Mouse (Mus musculus) activated CD4-positive, CD25-positive, alpha-beta regulatory T cell, adult 4 months (primary cell): ENCODE data around the gene Gm20518. TPM values are rescaled to one million over a fixed set of nuclear protein-coding genes. Genes with fewer than 3 reads are reported as not detected.

ENCODE experiments used
- ATAC-seq: one replicate; pipeline ENCODE4 v1.8.0; 2017
- polyA plus RNA-seq, 2 experiments: library from polyadenylated mRNA; unstranded; fragments of 100-300 nt; shearing (Covaris generic); gene quantifications; one replicate each; pipeline ENCODE4 v1.2.1; 2017

The Gm20518 gene
- polyA plus RNA-seq, 2 experiments from 2014 or later, result 0.15 TPM; not detected in 1

DNA sequence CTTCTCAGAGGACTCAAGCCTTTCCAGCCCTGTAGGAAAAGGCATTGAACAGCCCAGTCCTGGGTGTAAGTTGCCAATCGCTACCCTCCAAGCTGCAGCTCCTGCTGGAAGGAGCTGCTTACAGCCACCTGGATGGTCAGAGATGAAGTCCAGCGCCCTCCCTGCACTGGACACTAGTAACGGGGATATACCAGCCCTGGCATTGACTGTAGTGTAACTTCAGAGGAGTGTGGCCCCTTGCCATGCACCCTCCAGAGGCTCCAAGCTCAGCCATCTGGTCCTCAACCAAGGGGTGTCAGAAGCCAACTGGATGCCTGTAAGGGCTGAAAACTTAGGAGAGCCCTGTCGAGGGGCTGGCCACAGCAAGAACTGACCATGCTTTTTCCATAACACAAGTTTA, 51.5 kb downstream of the Gm20518 start:
- ATAC-seq, result no peak

DNA sequence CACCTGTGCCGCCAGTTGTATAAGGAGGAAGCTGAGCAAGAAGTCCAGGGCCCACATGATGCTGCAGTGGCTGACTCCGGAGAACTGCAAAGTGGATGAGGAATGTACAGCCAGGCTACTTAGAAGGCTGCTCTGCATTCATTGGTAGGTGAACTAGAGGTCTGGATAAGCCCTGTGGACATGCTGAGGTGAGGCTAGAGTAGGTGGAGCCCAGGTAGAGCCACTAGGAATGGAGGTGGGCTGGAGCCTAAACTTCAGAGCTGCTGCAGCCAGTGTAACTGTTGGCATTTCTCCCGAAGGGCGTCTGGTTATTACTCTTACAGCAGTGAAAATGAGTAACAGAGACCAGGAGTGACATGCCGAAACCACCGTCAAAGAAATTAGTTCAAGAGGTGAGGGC, 53.4 kb downstream of the Gm20518 start, which contains the start of gene Car15:
Gene Car15 (minus strand): TSS at position 314 of the 400 bp plus-strand sequence.
- ATAC-seq, result no peak

DNA sequence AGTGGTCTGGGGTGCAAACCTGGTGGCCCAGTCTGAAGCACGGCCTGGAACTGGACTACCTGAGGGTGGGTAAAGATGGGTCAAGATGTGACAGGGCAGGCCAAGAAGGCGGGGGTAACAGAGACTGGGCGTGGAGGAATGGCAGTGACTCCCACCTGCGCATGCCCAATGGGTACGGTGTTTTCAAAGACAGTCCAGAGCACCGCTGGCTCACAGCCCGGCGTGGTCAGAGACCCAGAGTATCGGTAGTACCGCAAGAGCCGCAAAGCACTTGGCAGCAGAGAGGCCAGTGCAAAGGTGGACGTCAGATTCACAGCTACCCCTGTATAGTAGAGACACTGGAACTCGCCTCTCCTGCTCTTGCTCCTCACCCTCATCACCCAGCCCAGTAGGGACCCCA, 56.0 kb downstream of the Gm20518 start:
- no peak for ATAC-seq

DNA sequence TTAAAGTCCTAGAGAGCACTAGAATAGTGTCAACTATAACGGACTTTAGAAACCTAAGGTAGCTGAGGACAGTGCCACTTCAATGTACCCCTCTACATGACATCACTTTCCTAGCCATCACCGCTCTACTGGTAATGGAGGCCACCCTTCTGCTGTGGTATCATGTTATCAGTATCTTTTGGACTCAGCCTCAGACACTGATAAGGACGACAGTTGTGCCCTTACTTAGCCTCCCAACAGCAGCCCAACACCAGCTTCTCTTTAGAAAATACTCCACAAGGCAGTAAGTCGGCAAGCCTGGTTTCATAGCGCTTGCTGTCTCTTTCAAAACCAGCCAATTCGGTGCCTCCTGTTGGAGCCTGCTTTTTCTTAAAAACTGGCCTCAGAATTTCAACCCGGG, 56.9 kb downstream of the Gm20518 start:
- ATAC-seq, result no peak

DNA sequence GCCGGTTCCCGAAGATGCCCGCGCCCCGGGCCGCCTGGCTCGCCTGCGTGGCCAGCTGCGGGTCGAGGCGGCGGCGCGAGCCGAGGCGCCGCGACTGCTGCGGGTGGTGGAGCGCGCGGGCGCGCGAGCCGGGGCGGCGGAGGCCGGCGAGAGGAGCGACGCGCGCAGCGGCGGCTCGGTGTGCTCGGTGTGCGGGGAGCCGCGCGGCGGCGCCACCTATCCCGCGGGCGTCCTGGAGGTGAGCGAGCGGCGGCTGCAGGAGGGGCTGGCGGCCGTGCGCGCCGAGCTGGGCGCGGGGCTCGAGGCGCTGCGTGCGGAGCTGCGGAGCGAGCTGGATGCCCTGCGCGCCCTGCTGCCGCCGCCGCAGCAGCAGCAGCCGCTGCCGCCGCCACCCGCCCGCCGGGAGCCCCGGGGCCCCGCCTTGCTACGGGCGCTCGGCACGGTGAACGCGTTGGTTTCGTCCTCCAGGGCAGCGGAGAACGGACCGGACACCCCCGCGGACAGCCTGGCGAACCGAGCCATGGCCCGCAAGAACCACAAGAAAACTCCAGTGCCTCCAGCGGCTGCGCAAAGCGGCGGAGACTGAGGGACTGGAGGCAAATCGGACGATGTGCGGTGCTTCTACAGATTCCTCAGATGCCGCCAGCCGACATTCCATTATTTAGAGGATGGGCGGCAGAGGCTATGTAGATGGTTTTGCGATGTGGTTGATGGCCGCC, 57.6 kb downstream of the Gm20518 start:
- ATAC-seq, result no peak

DNA sequence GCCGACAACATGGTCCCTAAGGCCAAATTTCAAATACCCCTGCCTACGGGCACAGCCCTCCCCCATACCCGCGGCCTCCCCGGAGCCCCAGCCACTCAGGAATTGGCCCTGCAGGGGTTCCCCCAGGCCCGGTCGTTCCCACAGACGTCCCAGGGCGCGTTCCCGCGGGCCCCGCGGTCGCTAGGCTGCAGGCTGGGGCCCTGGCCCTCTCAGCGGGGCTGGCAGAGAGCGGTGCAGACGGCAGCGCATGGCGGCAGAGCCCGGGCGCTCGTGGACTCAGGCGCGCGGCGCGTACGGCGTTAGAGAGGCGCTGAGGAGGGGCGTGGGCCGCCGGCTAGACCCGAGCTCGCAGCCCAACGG, 58.2 kb downstream of the Gm20518 start:
- ATAC-seq, result no peak

DNA sequence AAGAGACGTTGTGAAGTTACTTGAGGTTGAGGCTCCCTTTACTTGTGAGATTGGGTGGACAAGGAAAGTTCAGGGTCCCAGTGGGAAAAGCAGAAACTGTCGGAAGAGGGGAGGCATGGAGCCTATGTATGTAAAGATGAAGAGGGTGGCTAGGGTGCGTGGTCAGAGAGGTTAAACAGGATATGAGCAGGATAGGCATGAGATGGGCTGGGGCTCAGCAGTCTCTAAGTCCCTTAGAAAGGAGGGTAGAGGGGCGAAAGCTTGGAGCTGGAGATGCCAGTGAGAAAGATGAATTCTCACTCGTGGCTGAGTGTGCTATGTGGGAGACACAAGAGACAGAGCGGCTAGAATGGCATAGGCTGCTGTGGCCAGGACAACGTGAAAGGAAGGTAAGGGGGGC, 58.6 kb downstream of the Gm20518 start, which contains the start of gene B830017H08Rik:
Gene B830017H08Rik (plus strand): TSS at position 301 of the 400 bp plus-strand sequence.
- no peak for ATAC-seq

DNA sequence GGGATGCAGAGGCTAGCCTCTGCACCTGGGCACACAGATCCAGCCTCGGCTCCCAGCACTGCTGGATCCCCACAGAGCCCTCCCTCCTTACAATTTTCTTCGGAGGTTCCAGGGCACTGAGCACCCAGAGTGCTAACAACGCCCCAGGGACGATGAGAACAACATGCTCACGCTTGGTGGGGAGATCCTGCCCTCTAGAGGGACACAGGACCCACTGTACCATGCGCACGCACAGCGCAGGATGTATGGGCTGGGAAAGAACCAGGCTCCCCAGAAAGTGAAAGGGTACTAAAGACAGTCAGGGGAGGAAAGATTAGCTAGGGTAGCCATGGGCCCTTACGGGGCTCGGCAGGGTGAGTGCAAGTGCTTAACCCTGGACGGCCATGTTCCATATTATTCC, 59.7 kb downstream of the Gm20518 start:
- no peak for ATAC-seq

DNA sequence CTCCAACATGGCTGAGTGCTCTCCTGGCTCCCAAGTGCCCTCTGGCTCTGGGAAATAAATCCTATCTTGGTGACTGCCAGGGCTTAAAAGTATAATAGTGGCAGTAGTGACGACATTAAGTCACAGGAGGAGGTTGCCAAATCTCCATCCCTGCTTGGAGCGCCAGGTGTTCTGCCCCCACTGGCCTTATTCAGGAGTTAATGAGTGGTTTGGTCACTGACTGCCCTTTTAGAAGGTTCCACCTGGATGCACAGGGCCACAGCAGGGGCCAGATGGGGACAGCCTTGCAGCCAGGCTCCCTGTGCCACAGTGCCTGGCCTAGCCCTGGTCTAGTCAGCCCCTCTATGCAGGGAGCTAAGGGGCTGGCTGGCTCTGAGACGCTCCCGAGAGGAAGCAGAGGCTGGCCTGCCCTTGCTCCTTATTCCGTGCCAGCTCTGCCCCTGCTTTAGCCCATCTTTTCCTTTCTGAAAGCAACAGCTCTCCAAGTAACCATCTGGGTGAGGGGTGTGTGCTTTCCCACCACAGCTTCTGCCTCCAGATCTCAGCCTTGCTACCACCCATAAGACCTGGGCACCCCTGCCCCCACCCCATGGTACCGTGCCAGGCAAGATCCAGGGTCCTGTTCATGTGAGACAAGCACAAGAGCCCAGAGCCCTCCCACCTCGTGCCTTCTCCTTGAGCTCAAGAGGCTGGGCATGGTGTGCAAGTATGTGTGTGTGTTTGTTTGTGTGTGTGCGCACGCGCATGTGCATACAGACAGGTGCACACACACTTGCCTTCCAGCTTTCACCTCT, 60.9 kb downstream of the Gm20518 start:
- no peak for ATAC-seq

DNA sequence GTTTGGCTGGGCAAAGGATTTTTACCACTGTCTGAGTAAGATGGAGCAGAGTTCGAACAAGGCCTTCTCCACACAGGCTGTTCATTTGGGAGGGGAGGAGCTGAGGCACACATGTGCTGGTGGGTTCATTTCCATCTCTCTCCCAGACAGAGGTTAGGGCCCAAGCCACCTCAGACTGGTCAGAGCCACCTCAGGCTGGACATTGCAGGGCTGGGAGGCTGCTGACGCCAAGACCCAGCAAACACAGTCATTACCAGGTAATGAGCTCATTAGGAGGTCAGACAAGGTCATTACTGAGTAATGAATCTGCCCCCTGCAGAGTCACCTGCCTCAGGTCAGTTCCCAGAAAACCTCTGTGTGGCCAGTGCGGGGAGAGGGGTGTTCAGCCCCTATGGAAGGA, 62.6 kb downstream of the Gm20518 start:
- ATAC-seq, result no peak

DNA sequence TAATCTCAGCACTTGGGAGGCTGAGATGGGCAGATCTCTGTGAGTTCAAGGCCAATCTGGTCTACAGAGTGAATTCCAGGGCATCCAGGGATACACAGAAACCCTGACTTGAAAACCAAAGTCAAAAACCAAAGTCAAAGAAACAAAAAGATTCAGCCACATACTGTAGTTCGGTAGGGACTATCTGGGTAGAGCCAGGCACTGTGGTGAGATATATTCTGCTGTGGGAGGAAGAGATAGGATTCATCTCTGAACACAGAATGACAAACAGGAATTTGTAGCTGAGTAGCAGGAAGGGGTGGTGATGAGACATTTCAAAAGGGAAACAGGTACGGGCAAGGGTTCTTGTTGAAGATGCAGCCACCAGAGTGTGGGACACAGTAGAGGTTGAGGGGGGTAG, 63.2 kb downstream of the Gm20518 start:
- ATAC-seq, result no peak

DNA sequence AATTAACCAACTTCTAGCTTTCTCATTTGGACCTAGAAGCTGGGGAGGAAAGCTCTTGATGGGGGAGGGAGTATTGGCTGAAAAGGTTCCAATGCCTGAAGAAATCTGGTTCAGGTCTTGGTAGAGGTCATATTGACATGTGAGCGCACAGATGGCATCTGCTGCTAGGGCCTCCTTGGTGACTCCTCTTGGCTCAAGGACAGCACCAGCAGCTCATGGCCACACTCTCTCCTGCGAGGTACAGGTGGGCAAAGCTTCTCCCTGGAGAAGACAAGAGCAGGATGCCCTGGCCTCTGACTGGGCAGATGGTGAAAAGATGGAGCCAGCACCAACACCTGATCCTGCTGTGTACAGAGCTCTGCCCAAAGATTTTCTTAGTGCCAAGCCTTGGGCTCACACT, 65.0 kb downstream of the Gm20518 start:
- no peak for ATAC-seq

DNA sequence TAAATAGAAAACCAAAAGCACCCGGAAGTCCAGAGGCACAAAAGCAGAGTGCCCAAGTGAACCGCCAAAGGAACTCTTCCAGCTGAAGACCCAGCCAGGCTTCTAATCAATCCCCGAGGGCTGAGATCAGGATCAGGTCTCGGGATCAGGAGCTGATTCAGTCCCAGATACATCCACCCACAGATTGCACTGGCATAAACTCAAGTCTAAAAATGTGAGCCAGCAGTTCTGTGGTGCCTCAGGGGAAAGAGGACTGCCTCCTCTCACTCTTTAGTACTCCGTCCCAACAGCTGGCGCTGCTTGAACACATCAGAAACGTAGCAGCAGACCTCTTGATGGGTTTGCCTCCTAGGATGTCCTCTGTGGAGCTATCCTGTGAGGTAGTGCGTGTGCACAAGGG, 74.9 kb downstream of the Gm20518 start:
- ATAC-seq, result no peak

DNA sequence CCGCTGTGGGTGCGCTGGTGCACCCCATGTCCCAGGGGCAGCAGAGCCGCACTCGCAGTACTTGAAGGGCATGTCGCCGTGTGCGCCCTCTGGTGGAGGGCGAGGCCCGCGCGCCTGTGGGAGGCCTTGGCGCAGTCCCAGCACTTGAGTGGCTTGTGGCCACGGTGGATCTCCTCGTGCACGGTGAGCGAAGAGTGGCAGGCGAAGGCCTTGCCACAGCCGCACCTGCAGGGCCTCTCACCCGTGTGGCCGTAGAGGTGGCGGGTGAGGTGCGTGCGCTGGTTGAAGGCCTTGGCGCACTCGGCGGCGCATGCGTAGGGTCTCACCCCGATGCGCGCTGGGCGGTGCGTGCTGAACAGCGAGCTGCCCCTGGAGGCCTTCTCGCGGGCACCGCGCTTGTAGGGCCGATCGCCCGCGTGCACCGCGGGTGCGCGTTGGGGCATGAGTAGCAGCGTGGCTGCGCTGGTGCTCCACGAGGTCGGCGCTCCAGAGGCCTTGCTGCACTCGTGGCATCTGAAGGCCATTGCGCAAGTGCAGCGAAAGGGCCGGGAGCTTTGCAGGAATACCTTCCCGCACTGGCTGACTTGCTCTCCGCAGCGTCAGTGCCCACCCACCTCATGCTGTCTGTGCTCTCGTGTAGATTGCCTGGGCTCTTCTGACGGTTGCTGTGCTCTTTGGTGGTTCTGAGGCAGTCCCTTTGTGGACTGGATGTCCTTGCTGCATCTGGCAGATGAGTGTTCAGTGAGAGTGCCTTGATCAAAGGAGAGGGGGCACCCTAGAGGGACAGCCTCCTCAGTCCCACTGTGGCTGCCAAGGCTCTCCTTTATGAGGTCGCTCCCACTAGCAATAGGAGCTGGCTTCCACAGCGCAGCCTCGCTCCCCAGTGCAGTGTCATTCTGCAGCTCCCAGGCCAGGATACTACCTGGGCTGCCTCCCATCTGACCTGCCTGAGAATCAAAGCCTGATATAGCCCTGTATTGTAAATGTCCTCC, 75.8 kb downstream of the Gm20518 start:
- ATAC-seq, result peak; percentile 78

DNA sequence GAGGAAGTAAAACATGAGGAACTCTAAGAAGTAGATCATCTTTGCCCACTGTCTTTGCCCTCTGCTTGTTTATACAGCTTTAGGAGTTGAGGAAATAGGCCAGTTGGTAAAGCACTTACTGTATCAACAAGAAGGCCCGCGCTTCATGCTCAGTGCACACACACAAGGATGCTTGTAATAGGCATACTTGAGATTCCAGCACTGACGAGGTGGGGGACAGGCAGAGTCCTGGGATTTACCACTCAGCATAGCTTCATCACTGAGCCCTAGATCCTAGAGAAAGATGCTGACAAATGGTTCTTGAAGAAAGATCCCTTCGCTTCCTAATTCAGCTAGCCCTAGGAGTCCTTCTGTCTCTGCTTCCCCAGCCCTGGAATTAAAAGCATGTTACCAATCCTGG, 78.3 kb downstream of the Gm20518 start:
- no peak for ATAC-seq

DNA sequence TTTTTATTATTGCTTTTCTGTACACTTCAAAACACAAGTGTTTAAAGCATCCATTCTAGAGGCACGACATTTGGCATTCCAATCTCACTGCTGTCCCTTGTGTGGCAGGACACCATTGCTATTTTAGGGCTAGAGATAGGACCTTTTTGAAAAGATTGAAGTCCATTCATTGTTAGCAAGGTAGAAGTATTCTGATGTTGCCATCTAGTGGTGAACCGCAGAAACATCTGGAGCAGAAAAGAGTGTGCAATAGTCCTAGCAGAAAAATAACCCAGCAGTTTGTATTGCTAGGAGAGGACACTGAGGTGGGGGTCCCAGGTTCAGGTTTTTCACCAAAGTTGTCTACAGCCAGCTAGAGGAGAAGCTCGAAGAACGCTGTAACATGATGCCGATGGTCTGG, 79.4 kb downstream of the Gm20518 start:
- ATAC-seq, result peak; percentile 33

DNA sequence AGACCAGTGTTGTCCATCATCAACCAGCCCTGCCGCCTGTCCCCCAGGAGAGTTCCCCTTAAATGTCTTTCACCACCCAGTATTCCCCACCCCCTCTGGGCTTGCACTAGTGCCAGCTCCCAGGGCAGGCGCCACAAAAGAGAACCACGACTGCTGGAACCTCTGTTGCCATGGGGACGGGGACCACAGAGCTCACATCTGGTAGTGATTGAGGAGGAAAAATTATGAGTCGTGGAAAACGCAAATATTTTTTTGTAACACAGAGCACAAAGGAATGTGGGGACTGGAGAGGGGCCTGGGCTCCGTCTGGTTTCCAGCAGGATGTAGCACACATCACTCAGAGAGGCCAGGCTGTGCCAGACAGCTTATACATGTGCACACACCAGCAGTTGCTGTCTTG, 81.8 kb downstream of the Gm20518 start:
- no peak for ATAC-seq

DNA sequence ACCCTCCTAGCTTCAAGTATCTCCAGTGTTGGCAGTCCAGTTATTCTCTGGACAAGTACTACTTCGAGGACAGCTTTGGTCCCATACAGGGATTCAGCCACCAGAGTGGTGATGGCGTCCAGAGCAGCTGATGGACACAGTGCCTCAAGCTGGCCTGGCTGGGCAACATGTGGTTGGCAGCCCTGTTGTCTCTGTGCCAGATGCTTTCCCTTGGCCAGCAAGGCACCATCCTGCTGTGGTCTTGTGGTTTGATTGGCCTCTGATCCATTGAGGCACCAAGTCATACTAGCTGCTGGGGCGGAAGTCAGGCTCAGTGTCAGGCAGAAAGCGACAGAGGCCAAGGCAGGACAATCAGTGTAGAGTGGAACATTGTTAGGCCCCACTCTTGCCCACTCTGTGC, 82.3 kb downstream of the Gm20518 start:
- ATAC-seq, result no peak

DNA sequence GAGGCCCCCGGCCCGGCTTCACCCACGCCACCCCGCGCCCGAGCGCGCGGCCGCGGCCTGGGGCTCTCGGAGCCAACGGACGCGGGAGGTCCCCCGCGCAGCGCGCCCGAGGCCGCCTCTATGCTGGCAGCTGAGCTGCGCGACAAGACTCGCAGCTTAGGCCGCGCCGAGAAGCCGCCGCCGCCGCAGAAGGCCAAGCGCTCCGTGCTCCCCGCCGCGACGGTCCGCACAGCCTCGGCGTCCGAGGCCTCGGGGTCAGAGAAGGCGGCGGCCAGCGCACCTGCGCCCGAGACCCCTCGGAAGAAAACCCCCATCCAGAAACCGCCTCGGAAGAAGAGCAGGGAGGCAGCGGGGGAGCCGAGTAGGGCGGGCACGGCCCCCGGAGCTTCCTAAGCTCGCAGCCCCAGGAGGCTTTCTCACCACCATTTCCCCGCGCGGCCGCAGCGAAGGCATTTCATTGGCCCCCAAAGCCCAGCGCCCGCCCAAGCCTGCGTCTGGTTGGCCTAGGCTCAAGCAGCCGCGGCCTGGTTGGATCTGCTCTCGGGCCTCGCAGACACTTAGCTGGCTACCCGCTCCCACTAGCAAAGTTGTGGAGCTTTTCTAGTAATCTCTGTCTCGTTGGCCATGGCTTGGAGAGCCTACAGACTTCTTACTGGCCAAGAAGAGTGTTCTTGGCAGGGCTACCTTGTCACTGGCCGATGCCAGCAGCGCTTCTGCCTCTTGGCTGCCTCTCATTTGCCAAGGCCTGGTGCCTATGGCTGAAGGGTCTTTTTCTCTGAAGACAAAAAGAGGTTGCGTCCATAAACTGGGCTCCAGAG, 84.1 kb downstream of the Gm20518 start:
- ATAC-seq, result peak; percentile 94

DNA sequence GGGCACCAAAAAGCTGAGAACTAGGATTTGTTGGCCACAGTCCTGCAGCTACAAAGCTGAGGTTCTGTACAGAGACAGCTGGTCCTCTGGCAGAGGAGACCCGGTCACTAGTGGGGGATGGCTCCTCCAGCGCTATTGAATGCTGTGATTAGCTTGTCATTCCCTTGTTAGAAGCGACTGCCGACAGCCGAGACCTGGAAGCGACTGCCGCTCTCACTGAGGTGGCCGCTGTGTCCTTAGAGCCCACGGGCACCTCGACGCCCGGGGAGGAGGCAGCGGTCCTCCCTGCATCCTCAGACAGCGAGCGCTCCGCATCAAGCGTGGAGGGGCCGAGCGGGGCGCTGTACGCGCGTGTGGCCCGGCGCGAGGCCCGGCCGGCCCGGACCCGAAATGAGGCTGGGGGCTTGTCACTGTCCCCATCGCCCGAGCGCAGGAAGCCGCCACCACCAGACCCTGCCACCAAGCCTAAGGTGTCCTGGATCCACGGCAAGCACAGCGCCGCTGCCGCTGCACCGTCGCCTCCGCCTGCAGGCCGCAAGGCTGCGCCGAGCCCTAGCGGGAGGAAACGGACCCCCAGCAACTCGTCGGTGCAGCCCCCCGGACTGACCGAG, 84.8 kb downstream of the Gm20518 start:
- ATAC-seq, result peak; percentile 9

DNA sequence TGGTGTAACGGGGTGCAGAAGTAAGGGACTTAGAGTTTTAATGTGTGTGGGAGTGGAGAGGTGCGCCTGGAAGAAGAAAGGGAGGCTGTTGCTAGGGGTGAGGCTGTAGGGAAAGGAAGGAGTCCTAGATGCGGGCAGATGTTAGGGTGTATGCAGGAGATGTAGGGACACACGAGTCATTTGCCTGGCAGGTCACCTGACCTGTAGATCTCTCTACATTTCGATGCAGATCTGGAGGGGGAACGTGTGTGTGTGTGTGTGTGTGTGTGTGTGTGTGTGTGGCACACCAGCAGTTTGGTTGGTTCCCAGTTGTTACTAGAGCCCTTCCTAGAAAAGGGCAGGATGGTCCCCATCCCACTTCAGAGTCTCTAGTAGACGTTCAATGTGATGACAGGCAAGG, 86.5 kb downstream of the Gm20518 start:
- no peak for ATAC-seq
